Mouse (Mus musculus) bone marrow, adult 2 months (tissue): ENCODE measurements around the gene Ccndbp1. TPM values are rescaled to one million over a fixed set of nuclear protein-coding genes. Genes with fewer than 3 reads are reported as not detected.

Experiments
- H3K27ac ChIP-seq: fragments of 200-500 bp; 2 replicates; pipeline ENCODE4 v1.5.1; 2012; ENCODE audit warnings: low read depth, mild to moderate bottlenecking, control low read depth, inconsistent platforms, low read length; ENCODE audit not compliant: control insufficient read depth, poor library complexity, insufficient read depth
- H3K4me1 ChIP-seq: fragments of 200-500 bp; 2 replicates; pipeline ENCODE4 v1.6.1; 2011; ENCODE audit warnings: low read length; ENCODE audit not compliant: control insufficient read depth, insufficient read depth
- H3K4me3 ChIP-seq: fragments of 200-500 bp; replicated peaks from 2 replicates; pipeline ENCODE3; 2011; ENCODE audit warnings: mild to moderate bottlenecking, low read depth, low read length, control low read depth; ENCODE audit not compliant: control insufficient read depth
- CTCF ChIP-seq: fragments of 200-500 bp; IDR thresholded peaks from 2 replicates; pipeline ENCODE4 v1.5.1; 2011; ENCODE audit warnings: low read length, control low read depth; ENCODE audit not compliant: control insufficient read depth, insufficient read depth
- POLR2A ChIP-seq: fragments of 200-500 bp; IDR thresholded peaks from 2 replicates; pipeline ENCODE4 v1.6.1; 2011; ENCODE audit warnings: low read depth, mild to moderate bottlenecking, control low read depth, low read length, borderline replicate concordance; ENCODE audit not compliant: control insufficient read depth
- WGBS: fragments of 180-500 bp; shearing (Covaris S2); methylation state at CpG from one replicate; pipeline ENCODE4 v1.1.7; 2018; 5-methylcytosine and 5-hydroxymethylcytosine counted together
- polyA plus RNA-seq: library from polyadenylated mRNA; stranded (reverse); fragments of >200 nt; gene quantifications from 2 replicates; pipeline ENCODE4 v1.2.4, GENCODE M21; 2011; ENCODE audit warnings: low replicate concordance; ENCODE audit not compliant: missing spikeins, insufficient read depth, insufficient read length

Gene Ccndbp1
- polyA plus RNA-seq, 1 experiment = 79.1 TPM

DNA sequence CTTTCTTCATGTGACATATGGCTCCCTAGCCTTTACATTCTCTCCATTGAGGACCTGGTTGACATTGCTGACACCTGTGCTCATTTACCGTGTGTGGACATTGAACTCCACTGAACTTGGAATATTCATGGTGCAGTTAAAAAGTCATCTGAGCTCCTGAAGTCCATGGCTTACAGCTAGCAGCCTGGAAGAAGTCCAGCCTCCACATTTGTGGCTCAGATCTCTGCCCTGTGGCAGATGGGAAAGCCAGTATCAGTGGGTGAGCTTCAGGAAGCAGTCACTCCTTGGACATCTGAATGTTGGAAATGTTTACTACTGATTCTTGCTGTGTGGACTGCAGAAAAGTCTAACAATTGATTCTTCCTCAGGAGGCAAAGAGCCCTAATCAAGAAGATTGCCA lies 1.2 kb upstream of the Ccndbp1 start:
- no peaks in the 10 kb centered on the region; the same call in 1 of the 2 replicates for H3K4me1 ChIP-seq
- H3K27ac ChIP-seq = no peak overlapping the region
- 96% methylated on average over 1 of the region's 1 CpGs for WGBS
- no peak overlapping the region for H3K4me3 ChIP-seq
- no peak for TF ChIP-seq POLR2A
- TF ChIP-seq CTCF = no peak

GRCm38 (mm10) chr2:121008664-121009007 lies 433 bp downstream of the Ccndbp1 start:
- Histone ChIP-seq H3K27ac (peak overlapping the region; percentile 70), H3K4me1 (no peaks in the 10 kb centered on the region; the same call in 1 of the 2 replicates), H3K4me3 (peak overlapping the region; percentile 97)
- WGBS = under 1% methylated on average over 12 of the region's 12 CpGs
- TF ChIP-seq CTCF (no peak), POLR2A (no peak)

- 0 out of 2 replicates have a peak overlapping the region, but pooled peaks have one; percentile 29 for H3K27ac ChIP-seq
- WGBS = 12% methylated on average over 5 of the region's 5 CpGs
- H3K4me1 ChIP-seq = no peaks in the 10 kb centered on the region; the same call in 1 of the 2 replicates
- H3K4me3 ChIP-seq = peak overlapping the region; percentile 97
- TF ChIP-seq POLR2A (no peak), CTCF (no peak)
Measured at GRCm38 (mm10) chr2:121009071-121009677, 971 bp downstream of the Ccndbp1 start.

GRCm38 (mm10) chr2:121012676-121013075 lies 4.5 kb downstream of the Ccndbp1 start:
- H3K4me3 ChIP-seq = no peak overlapping the region
- no peaks in the 10 kb centered on the region; the same call in 1 of the 2 replicates for H3K4me1 ChIP-seq
- no peak for TF ChIP-seq POLR2A
- no peak for TF ChIP-seq CTCF
- no peak overlapping the region for H3K27ac ChIP-seq
- WGBS = 91% methylated on average over 9 of the region's 9 CpGs

GRCm38 (mm10) chr2:121015507-121015906 lies 7.3 kb downstream of the Ccndbp1 start:
- Histone ChIP-seq H3K4me1 (no peaks in the 10 kb centered on the region), H3K27ac (no peak overlapping the region), H3K4me3 (no peak overlapping the region)
- TF ChIP-seq CTCF = no peak
- 87% methylated on average over 2 of the region's 2 CpGs for WGBS

GRCm38 (mm10) chr2:121016226-121016625 lies 8.0 kb downstream of the Ccndbp1 start:
- no peak overlapping the region for H3K27ac ChIP-seq
- H3K4me3 ChIP-seq = no peak overlapping the region
- 92% methylated on average over 9 of the region's 9 CpGs for WGBS
- TF ChIP-seq POLR2A (no peak), CTCF (no peak)
- H3K4me1 ChIP-seq = no peaks in the 10 kb centered on the region

GRCm38 (mm10) chr2:121017151-121017550 lies 8.9 kb downstream of the Ccndbp1 start:
- no peaks in the 10 kb centered on the region for H3K4me1 ChIP-seq
- no peak overlapping the region for H3K27ac ChIP-seq
- H3K4me3 ChIP-seq = no peak overlapping the region
- 95% methylated on average over 1 of the region's 1 CpGs for WGBS
- TF ChIP-seq POLR2A (no peak), CTCF (no peak)

- Histone ChIP-seq H3K4me3 (no peak overlapping the region), H3K4me1 (no peaks in the 10 kb centered on the region), H3K27ac (no peak overlapping the region)
- WGBS = 89% methylated on average over 5 of the region's 5 CpGs
- TF ChIP-seq CTCF (no peak), POLR2A (no peak)
Measured at GRCm38 (mm10) chr2:121022918-121023317, 14.7 kb downstream of the Ccndbp1 start.
